Mouse (Mus musculus) embryonic facial prominence, embryonic 13.5 days (tissue): Measurements from ENCODE around the gene Osbpl9. TPM values are rescaled to one million over a fixed set of nuclear protein-coding genes. Genes with fewer than 3 reads are reported as not detected.

Experiments
- ATAC-seq: fragments of 200-750 bp; cut with Nextera tagmentation; 2 replicates; pipeline ENCODE4 v1.8.0; 2017; ENCODE audit warnings: low read depth; ENCODE audit not compliant: insufficient number of reproducible peaks, insufficient read depth, low FRiP score, low TSS enrichment
- H3K27ac ChIP-seq: fragments of 300-500 bp; sonication (generic); 2 replicates; pipeline ENCODE4 v1.5.1; 2015; ENCODE audit warnings: moderate library complexity, mild to moderate bottlenecking, inconsistent platforms
- H3K27me3 ChIP-seq: fragments of 300-500 bp; sonication (generic); 2 replicates; pipeline ENCODE4 v1.6.1; 2015; ENCODE audit warnings: mild to moderate bottlenecking, inconsistent platforms
- H3K36me3 ChIP-seq: fragments of 300-500 bp; sonication (generic); 2 replicates; pipeline ENCODE4 v1.6.1; 2015; ENCODE audit warnings: mild to moderate bottlenecking, inconsistent platforms
- H3K4me1 ChIP-seq: fragments of 300-500 bp; sonication (generic); 2 replicates; pipeline ENCODE4 v1.6.1; 2015; ENCODE audit warnings: inconsistent platforms
- H3K4me2 ChIP-seq: fragments of 300-500 bp; sonication (generic); 2 replicates; pipeline ENCODE4 v1.6.1; 2015; ENCODE audit warnings: moderate library complexity, mild to moderate bottlenecking, inconsistent platforms
- H3K4me3 ChIP-seq: fragments of 300-500 bp; sonication (generic); 2 replicates; pipeline ENCODE4 v1.5.1; 2015; ENCODE audit warnings: mild to moderate bottlenecking, inconsistent platforms
- H3K9ac ChIP-seq: fragments of 300-500 bp; sonication (generic); 2 replicates; pipeline ENCODE4 v1.6.1; 2015; ENCODE audit warnings: mild to moderate bottlenecking, inconsistent platforms
- H3K9me3 ChIP-seq: fragments of 300-500 bp; sonication (generic); 2 replicates; pipeline ENCODE4 v1.6.1; 2016; ENCODE audit warnings: inconsistent platforms
- WGBS: fragments of 180-500 bp; shearing (Covaris S2); methylation state at CpG from one replicate; pipeline ENCODE4 v1.1.7; 2015; ENCODE audit warnings: mixed read lengths; 5-methylcytosine and 5-hydroxymethylcytosine counted together
- polyA plus RNA-seq: library from polyadenylated mRNA; unstranded; fragments of >200 nt; fragmentation: Nextera tagmentation; extraction: Ambion mirVana; gene quantifications from 2 replicates; pipeline ENCODE4 v1.2.1, GENCODE M21; 2015

Osbpl9 gene
- polyA plus RNA-seq: 67.9 and 68.2 TPM in 2 replicates

GRCm38 (mm10) chr4:109201582-109202424, at the start of gene Osbpl9:
Osbpl9 (minus strand) TSS chr4:109202272.
- H3K36me3 ChIP-seq: peaks cover 10% of the 10 kb centered on the region; the same call in 1 of the 2 replicates
- ATAC-seq: peak; percentile 98
- H3K4me1 ChIP-seq: peaks cover 9% of the 10 kb centered on the region; the same call in 1 of the 2 replicates
- peak within 1 kb of the TSS; percentile 91 for H3K4me2 ChIP-seq
- no peaks in the 10 kb centered on the region for H3K9me3 ChIP-seq
- WGBS: under 1% methylated on average over 59 of the region's 59 CpGs
- H3K27ac ChIP-seq: peak within 1 kb of the TSS; percentile 94
- H3K27me3 ChIP-seq: no peaks in the 10 kb centered on the region
- H3K4me3 ChIP-seq: peak within 1 kb of the TSS; percentile 87
- peak within 1 kb of the TSS; percentile 88 for H3K9ac ChIP-seq

- Histone ChIP-seq H3K4me2 (no peak overlapping the region), H3K9ac (no peak overlapping the region), H3K36me3 (no peaks in the 10 kb centered on the region), H3K4me1 (0 out of 2 replicates have a peak, but pooled peaks cover under 1% of the 10 kb centered on the region), H3K27ac (no peak overlapping the region), H3K27me3 (no peaks in the 10 kb centered on the region), H3K4me3 (no peak overlapping the region), H3K9me3 (no peaks in the 10 kb centered on the region)
- whole genome bisulfite sequencing: 41% methylated on average over 3 of the region's 3 CpGs
- no peak for ATAC-seq
Observed at GRCm38 (mm10) chr4:109251605-109252004, 49.5 kb upstream of the Osbpl9 start.

- ATAC-seq: no peak
- WGBS: 77% methylated on average over 6 of the region's 6 CpGs
- Histone ChIP-seq H3K27me3 (no peaks in the 10 kb centered on the region), H3K4me3 (no peak overlapping the region), H3K4me2 (no peak overlapping the region), H3K36me3 (no peaks in the 10 kb centered on the region), H3K9me3 (no peaks in the 10 kb centered on the region), H3K9ac (no peak overlapping the region), H3K4me1 (peaks cover 20% of the 10 kb centered on the region), H3K27ac (no peak overlapping the region)
Observed at GRCm38 (mm10) chr4:109245016-109245620, 43.0 kb upstream of the Osbpl9 start.

- no peaks in the 10 kb centered on the region for H3K27me3 ChIP-seq
- H3K9ac ChIP-seq: no peak overlapping the region
- H3K4me1 ChIP-seq: peaks cover 20% of the 10 kb centered on the region
- WGBS: 65% methylated on average over 7 of the region's 7 CpGs
- H3K36me3 ChIP-seq: no peaks in the 10 kb centered on the region
- H3K9me3 ChIP-seq: no peaks in the 10 kb centered on the region
- no peak overlapping the region for H3K4me3 ChIP-seq
- H3K27ac ChIP-seq: no peak overlapping the region
- no peak overlapping the region for H3K4me2 ChIP-seq
- no peak for ATAC-seq
Observed at GRCm38 (mm10) chr4:109244506-109244905, 42.4 kb upstream of the Osbpl9 start.

- peak overlapping the region; percentile 29; the same call in 1 of the 2 replicates for H3K27ac ChIP-seq
- WGBS: 32% methylated on average over 4 of the region's 4 CpGs
- no peak overlapping the region for H3K4me3 ChIP-seq
- no peaks in the 10 kb centered on the region for H3K27me3 ChIP-seq
- H3K4me1 ChIP-seq: peaks cover 29% of the 10 kb centered on the region
- no peak overlapping the region for H3K9ac ChIP-seq
- no peaks in the 10 kb centered on the region for H3K9me3 ChIP-seq
- H3K36me3 ChIP-seq: no peaks in the 10 kb centered on the region
- no peak overlapping the region for H3K4me2 ChIP-seq
- no peak for ATAC-seq
Observed at GRCm38 (mm10) chr4:109241934-109242333, 39.9 kb upstream of the Osbpl9 start.

- H3K4me3 ChIP-seq: no peak overlapping the region
- no peak overlapping the region for H3K9ac ChIP-seq
- H3K9me3 ChIP-seq: no peaks in the 10 kb centered on the region
- no peaks in the 10 kb centered on the region for H3K36me3 ChIP-seq
- ATAC-seq: no peak
- H3K27ac ChIP-seq: peak overlapping the region; percentile 29; the same call in 1 of the 2 replicates
- H3K27me3 ChIP-seq: no peaks in the 10 kb centered on the region
- no peak overlapping the region for H3K4me2 ChIP-seq
- H3K4me1 ChIP-seq: peaks cover 34% of the 10 kb centered on the region
Observed at GRCm38 (mm10) chr4:109241221-109241620, 39.1 kb upstream of the Osbpl9 start.

GRCm38 (mm10) chr4:109238428-109239268, 36.6 kb upstream of the Osbpl9 start:
- Histone ChIP-seq H3K27me3 (no peaks in the 10 kb centered on the region), H3K4me2 (no peak overlapping the region), H3K27ac (peak overlapping the region; percentile 33; the same call in 1 of the 2 replicates), H3K9ac (no peak overlapping the region), H3K9me3 (no peaks in the 10 kb centered on the region), H3K36me3 (no peaks in the 10 kb centered on the region), H3K4me1 (peaks cover 33% of the 10 kb centered on the region), H3K4me3 (no peak overlapping the region)
- no peak for ATAC-seq
- 64% methylated on average over 24 of the region's 24 CpGs for WGBS

GRCm38 (mm10) chr4:109236186-109236879, 34.3 kb upstream of the Osbpl9 start:
- H3K9ac ChIP-seq: no peak overlapping the region
- no peak for ATAC-seq
- no peak overlapping the region for H3K4me3 ChIP-seq
- no peaks in the 10 kb centered on the region for H3K36me3 ChIP-seq
- no peaks in the 10 kb centered on the region for H3K9me3 ChIP-seq
- H3K4me2 ChIP-seq: no peak overlapping the region
- no peaks in the 10 kb centered on the region for H3K27me3 ChIP-seq
- H3K4me1 ChIP-seq: peaks cover 25% of the 10 kb centered on the region
- no peak overlapping the region for H3K27ac ChIP-seq
- WGBS: 45% methylated on average over 7 of the region's 7 CpGs

- no peak for ATAC-seq
- no peaks in the 10 kb centered on the region for H3K27me3 ChIP-seq
- H3K4me2 ChIP-seq: no peak overlapping the region
- peaks cover 18% of the 10 kb centered on the region for H3K4me1 ChIP-seq
- no peak overlapping the region for H3K9ac ChIP-seq
- WGBS: 65% methylated on average over 9 of the region's 9 CpGs
- H3K36me3 ChIP-seq: no peaks in the 10 kb centered on the region
- H3K4me3 ChIP-seq: no peak overlapping the region
- H3K9me3 ChIP-seq: no peaks in the 10 kb centered on the region
- no peak overlapping the region for H3K27ac ChIP-seq
Observed at GRCm38 (mm10) chr4:109234806-109235350, 32.8 kb upstream of the Osbpl9 start.

GRCm38 (mm10) chr4:109234185-109234584, 32.1 kb upstream of the Osbpl9 start, which contains the start of gene Calr4:
Calr4 (plus strand) TSS chr4:109234485.
- H3K27me3 ChIP-seq: no peaks in the 10 kb centered on the region
- no peak within 1 kb of the TSS for H3K4me3 ChIP-seq
- H3K9me3 ChIP-seq: no peaks in the 10 kb centered on the region
- WGBS: 78% methylated on average over 2 of the region's 2 CpGs
- H3K36me3 ChIP-seq: no peaks in the 10 kb centered on the region
- ATAC-seq: no peak
- no peak within 1 kb of the TSS for H3K4me2 ChIP-seq
- peaks cover 18% of the 10 kb centered on the region for H3K4me1 ChIP-seq
- H3K9ac ChIP-seq: no peak within 1 kb of the TSS
- H3K27ac ChIP-seq: no peak within 1 kb of the TSS
